Mouse (Mus musculus) megakaryocyte, embryonic 14.5 days (primary cell): ENCODE results near the gene Gimap1.

Experiments
- FLI1 ChIP-seq: IDR thresholded peaks from 2 replicates; pipeline ENCODE4 v1.6.1; 2012; ENCODE audit warnings: low read length, inconsistent platforms, mixed read lengths
- GATA1 ChIP-seq: IDR thresholded peaks from 3 replicates; pipeline ENCODE4 v1.6.1; 2012; ENCODE audit warnings: mixed read lengths, low read length, inconsistent platforms, borderline replicate concordance

- TF ChIP-seq GATA1 (no peak), FLI1 (no peak)
Observed at GRCm38 (mm10) chr6:48770696-48771095, 31.8 kb downstream of the Gimap1 start, which contains the start of gene Gimap3.
